Mouse (Mus musculus): Measurements from ENCODE around the gene Tmem86a.

DNA sequence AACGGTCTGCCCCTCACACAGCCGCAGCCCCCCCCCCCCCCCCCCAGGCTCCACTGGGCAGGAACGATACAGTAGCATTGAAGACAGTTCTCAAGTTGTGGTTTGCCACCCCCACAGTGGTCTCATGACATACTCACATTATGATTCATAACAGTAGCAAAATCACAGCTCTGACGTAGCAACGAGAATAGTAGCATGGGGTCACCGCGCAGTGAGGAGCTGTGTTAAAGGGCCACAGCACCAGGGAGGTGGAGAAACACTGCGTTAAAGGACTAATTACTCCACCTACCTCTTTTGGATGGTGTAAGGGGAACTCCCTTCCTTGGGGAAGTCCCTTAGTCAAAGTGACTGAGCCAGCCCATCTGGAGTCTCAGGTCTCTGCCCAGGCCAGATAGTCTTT lies 27.9 kb upstream of the Tmem86a start:
- TF ChIP-seq CTCF (IDR thresholded peaks at IDR 0.05; ENCODE audit: control insufficient read depth, insufficient read depth, low read length), result no peak
- no peak for TF ChIP-seq POLR2A (IDR thresholded peaks at IDR 0.05; ENCODE audit: borderline replicate concordance, control insufficient read depth, low read depth, low read length)

Measured in bone marrow, adult 2 months (tissue).